Mouse (Mus musculus) lung, embryonic 16.5 days (tissue): Measurements from ENCODE around the gene Rtbdn. TPM values are rescaled to one million over a fixed set of nuclear protein-coding genes. Genes with fewer than 3 reads are reported as not detected.

ENCODE experiments used
- microRNA-seq: library from miRNA; unstranded; fragments of <30 nt; microRNA quantifications from one replicate; pipeline ENCODE4, GENCODE M21; 2016
- polyA plus RNA-seq: library from polyadenylated mRNA; unstranded; fragments of >200 nt; fragmentation: Nextera tagmentation; extraction: Ambion mirVana; gene quantifications from 2 replicates; pipeline ENCODE4 v1.2.1, GENCODE M21; 2015

The Rtbdn gene
- polyA plus RNA-seq, 1 experiment from 2014 or later = 0.29 TPM

Small RNAs within 50 kb of the gene (microRNA-seq; reads per million reads assigned to microRNA genes)
- not detected for gene Gm24197

Other genes with a start within 250 kb of the Rtbdn start
- gene Lyl1, start 245.5 kb upstream of the Rtbdn start, polyA plus RNA-seq = 11.4 and 12.5 TPM in 2 replicates
- 3.1 and 3.7 TPM in 2 replicates for gene G430095P16Rik, start 224.0 kb upstream of the Rtbdn start, polyA plus RNA-seq
- gene Nfix, start 146.6 kb upstream of the Rtbdn start, polyA plus RNA-seq = 43.9 and 44.6 TPM in 2 replicates
- gene Dand5, start 124.2 kb upstream of the Rtbdn start, polyA plus RNA-seq = 6.3 and 6.5 TPM in 2 replicates
- gene Gadd45gip1, start 115.5 kb upstream of the Rtbdn start, polyA plus RNA-seq = 38.6 and 43.0 TPM in 2 replicates
- gene Rad23a, start 106.3 kb upstream of the Rtbdn start, polyA plus RNA-seq = 110 and 120 TPM in 2 replicates
- 980 and 996 TPM in 2 replicates for gene Calr, start 100.1 kb upstream of the Rtbdn start, polyA plus RNA-seq
- 90.1 and 93.3 TPM in 2 replicates for gene Farsa, start 90.0 kb upstream of the Rtbdn start, polyA plus RNA-seq
- 58.7 and 59.6 TPM in 2 replicates for gene Syce2, start 74.9 kb upstream of the Rtbdn start, polyA plus RNA-seq
- 36.7 and 37.3 TPM in 2 replicates for gene Gcdh, start 53.1 kb upstream of the Rtbdn start, polyA plus RNA-seq
- 1.5 and 4.9 TPM in 2 replicates for gene Klf1, start 45.1 kb upstream of the Rtbdn start, polyA plus RNA-seq
- 19.9 and 21.1 TPM in 2 replicates for gene Dnase2a, start 38.4 kb upstream of the Rtbdn start, polyA plus RNA-seq
- gene Mast1, start 9.6 kb upstream of the Rtbdn start, polyA plus RNA-seq = 0.64 and 0.72 TPM in 2 replicates
- gene Gm49661, start 22.4 kb downstream of the Rtbdn start, polyA plus RNA-seq = not detected in 2 replicates
- gene Prdx2, start 22.6 kb downstream of the Rtbdn start, polyA plus RNA-seq = 644 and 691 TPM in 2 replicates
- gene Rnaseh2a, start 22.8 kb downstream of the Rtbdn start, polyA plus RNA-seq = 114 and 119 TPM in 2 replicates
- gene Junb, start 31.7 kb downstream of the Rtbdn start, polyA plus RNA-seq = 13.7 and 15.5 TPM in 2 replicates
- 24.2 and 27.2 TPM in 2 replicates for gene Hook2, start 43.6 kb downstream of the Rtbdn start, polyA plus RNA-seq
- not detected in 2 replicates for gene Best2, start 67.5 kb downstream of the Rtbdn start, polyA plus RNA-seq
- 121 and 122 TPM in 2 replicates for gene Asna1, start 78.3 kb downstream of the Rtbdn start, polyA plus RNA-seq
- 92.1 and 101 TPM in 2 replicates for gene Trir, start 79.8 kb downstream of the Rtbdn start, polyA plus RNA-seq
- gene Tnpo2, start 89.9 kb downstream of the Rtbdn start, polyA plus RNA-seq = 27.7 and 29.5 TPM in 2 replicates
- 28.2 and 29.9 TPM in 2 replicates for gene Fbxw9, start 113.1 kb downstream of the Rtbdn start, polyA plus RNA-seq
- not detected in 2 replicates for gene Gm5741, start 121.0 kb downstream of the Rtbdn start, polyA plus RNA-seq
- 51.9 and 53.9 TPM in 2 replicates for gene Dhps, start 124.8 kb downstream of the Rtbdn start, polyA plus RNA-seq
- 134 and 137 TPM in 2 replicates for gene Wdr83os, start 133.7 kb downstream of the Rtbdn start, polyA plus RNA-seq
- 45.4 and 45.8 TPM in 2 replicates for gene Wdr83, start 134.3 kb downstream of the Rtbdn start, polyA plus RNA-seq
- gene Man2b1, start 136.3 kb downstream of the Rtbdn start, polyA plus RNA-seq = 44.6 and 48.7 TPM in 2 replicates
- 3.4 and 3.7 TPM in 2 replicates for gene Zfp791, start 176.1 kb downstream of the Rtbdn start, polyA plus RNA-seq
- gene Cks1brt, start 204.9 kb downstream of the Rtbdn start, polyA plus RNA-seq = not detected in 2 replicates